Mouse (Mus musculus): ENCODE results near the gene Nfatc4.

Nfatc4 gene

DNA sequence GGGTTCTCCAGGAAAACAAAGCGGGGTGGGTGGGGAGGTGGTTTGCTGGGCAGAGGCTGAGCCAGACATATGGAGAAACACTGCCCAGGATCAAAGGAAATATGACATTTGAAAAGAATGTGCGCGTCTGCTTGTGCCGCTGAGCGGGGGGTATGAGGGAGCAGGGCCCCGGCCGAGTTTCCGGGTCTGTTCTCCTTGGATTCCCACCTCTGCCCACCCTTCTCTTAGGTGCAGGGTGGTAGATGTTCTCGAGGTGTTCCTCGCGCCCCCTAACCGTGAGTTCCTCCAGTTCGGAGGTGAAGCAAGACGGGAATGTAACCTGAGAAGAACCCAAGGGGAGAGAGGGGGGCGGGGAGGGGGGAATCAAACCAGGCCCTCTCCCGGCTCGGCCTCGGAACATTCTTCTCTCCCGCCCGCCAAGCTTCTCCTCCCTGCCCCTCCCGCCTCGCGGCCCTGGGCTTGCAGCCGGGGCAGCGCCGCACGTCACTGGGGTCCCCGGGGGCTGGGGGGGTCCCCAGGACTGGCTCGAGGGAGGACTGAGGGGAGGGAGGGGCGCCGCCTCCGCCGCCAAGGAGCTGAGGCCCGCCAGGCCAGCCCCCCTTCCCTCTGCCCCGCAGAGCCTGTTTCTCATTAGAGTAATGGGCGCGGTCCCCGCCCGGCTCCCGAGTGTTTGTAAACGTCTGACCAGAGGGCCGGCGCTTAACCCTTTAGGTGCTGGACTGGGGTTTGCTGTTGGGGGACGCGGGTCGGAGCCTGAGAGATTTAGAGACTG, at the start of gene Nfatc4:
Gene Nfatc4, plus strand, starts transcription at position 154 of the 772 bp plus-strand sequence.
- no peak for DNase-seq (ENCODE audit: low read depth)

- DNase-seq (ENCODE audit: low read depth): no peak
These were observed 46.2 kb upstream of the Nfatc4 start for GRCm38 (mm10) chr14:55776711-55777110.

DNA sequence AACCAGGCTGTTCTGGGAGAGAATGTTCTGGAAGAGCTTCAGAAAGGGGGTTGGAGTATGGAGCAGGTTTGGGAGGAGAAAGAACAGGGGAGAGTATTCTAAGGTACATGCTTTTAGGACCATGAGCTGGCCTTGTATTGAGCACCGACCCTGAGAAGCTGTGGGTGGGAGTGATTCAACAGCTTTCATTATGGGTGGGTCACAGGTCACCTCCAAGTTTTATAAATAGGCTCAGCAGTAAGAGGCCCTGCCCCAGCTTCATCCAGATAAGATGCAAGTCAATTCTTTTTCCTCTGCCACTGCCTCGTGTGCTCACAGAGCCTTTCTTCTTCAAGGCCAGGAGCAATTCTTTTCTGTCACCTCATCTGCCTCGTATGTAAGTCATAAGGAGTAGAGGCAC, 45.8 kb upstream of the Nfatc4 start:
- no peak for DNase-seq (ENCODE audit: low read depth)

DNA sequence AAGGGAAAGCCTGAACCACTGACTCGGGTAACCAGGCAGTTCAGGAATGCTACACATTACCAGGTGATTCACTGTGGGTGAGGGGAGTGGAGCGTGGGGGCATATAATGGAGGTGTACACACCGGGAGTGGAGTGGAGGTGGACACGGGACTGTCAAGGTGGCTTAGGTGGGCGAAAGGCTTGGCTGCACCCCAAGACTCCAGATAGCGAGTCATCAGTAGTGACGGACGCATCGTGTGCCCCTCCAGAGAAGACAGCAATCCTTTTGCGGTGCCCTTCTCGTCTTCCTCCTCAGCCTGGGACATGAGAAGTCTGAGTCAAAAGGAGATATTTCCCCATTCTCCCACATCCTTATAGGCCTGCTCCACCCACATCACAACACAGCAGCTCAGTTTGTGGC, 45.1 kb upstream of the Nfatc4 start:
- no peak for DNase-seq (ENCODE audit: low read depth)

GRCm38 (mm10) chr14:55778686-55779085, 44.3 kb upstream of the Nfatc4 start:
- no peak for DNase-seq (ENCODE audit: low read depth)

GRCm38 (mm10) chr14:55779656-55780055, 43.3 kb upstream of the Nfatc4 start:
- no peak for DNase-seq (ENCODE audit: low read depth)

DNA sequence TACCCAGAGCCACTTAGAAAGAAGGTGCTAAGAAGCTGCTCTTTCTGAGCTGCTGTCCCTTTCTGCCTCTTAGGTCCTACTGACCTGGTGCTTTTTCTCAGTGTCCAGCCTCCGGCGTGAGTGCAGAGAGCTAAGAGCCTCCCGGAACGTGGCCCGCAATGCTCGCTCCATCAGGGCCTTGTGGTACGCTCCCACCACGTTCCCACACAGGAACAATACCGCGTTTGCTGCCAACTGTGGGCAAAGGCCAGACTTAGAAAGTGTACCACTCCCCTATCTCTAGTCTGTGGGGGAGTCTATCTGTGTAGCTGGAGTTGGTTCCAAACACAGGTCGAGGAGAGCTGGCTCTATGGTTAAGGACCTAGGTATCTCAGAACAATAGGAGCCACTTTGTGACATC, 42.2 kb upstream of the Nfatc4 start:
- DNase-seq (ENCODE audit: low read depth): no peak

GRCm38 (mm10) chr14:55781310-55781709, 41.6 kb upstream of the Nfatc4 start:
- DNase-seq (ENCODE audit: low read depth): peak; percentile 56

DNA sequence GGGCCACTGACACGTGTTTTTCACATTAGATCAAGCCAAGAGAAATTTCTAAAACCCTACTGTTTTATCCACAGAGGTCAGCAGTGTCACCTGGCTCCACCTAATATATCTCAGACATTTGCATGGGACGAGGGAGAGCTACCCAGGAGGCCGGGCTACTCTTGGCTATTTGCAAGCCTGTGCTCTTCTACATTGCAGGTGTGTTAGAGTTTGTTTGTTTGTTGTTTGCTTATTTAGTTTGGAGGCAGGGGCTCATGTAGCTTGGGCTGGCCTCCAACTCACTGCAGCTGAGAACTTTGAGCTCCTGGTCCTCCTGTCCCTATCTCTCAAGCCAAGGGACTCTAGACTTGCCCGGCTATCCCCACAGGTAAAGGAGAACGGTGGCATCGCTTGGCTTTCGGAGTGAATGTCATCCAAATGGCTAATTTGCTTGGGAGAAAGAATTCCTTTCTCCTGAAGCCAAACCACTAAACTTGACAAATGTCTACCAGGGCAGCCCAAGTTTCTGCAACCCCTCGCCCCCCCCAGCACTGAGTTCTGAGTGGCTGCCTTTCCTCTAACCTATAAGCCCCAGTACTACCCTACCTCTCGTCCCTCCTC, 40.5 kb upstream of the Nfatc4 start:
- no peak for DNase-seq (ENCODE audit: low read depth)

- no peak for DNase-seq (ENCODE audit: low read depth)
These were observed 39.6 kb upstream of the Nfatc4 start for GRCm38 (mm10) chr14:55783171-55783957.

GRCm38 (mm10) chr14:55783958-55784235, 39.0 kb upstream of the Nfatc4 start, which contains the start of gene Adcy4:
Gene Adcy4 (minus strand): TSS chr14:55784095.
- DNase-seq (ENCODE audit: low read depth): no peak

DNA sequence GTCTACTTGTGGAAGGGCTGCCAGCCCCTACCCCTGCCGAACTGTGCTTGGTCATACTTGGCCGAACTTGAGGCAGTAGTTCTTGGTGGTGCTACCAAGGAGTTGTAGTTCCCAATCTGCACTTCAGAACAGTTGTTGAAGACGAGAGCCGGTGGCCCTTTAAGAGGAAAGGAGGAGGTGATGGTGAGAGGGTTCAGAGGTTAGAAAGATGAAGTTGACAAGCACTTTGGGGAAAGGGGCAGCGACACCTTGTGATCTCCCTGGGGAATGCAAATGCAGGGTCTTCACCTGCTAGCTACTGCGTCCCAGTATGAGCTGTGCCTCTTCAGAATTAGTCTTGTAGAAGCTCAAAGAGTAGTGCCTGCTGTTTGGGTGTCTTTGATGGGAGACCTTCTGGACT, 37.7 kb upstream of the Nfatc4 start:
- no peak for DNase-seq (ENCODE audit: low read depth)

GRCm38 (mm10) chr14:55787731-55788130, 35.2 kb upstream of the Nfatc4 start:
- DNase-seq (ENCODE audit: low read depth): no peak

- peak; percentile 68 for DNase-seq (ENCODE audit: low read depth)
These were observed 34.5 kb upstream of the Nfatc4 start, which contains the start of gene Ripk3 for GRCm38 (mm10) chr14:55788256-55789050. Gene Ripk3 (minus strand): TSS chr14:55788865.

DNA sequence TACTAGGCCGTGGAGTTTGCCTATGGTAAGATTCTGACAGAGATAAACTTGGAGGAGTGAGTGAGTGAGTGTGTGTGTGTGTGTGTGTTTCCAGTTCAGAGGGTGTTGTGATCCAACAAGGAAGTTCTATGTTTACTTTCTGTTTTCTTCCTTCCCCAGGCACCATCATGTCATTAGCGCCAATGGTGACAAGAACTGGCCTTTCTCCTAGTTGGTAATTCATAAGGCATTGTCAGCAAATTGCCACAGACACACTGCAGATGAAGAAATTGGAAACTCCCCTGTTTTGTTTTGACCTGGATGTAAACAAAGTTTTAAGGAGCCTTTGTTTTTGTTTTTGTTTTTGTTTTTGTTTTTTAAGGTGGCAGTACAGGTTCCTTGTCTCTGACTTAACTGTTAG, 29.5 kb upstream of the Nfatc4 start:
- DNase-seq (ENCODE audit: low read depth): no peak

DNA sequence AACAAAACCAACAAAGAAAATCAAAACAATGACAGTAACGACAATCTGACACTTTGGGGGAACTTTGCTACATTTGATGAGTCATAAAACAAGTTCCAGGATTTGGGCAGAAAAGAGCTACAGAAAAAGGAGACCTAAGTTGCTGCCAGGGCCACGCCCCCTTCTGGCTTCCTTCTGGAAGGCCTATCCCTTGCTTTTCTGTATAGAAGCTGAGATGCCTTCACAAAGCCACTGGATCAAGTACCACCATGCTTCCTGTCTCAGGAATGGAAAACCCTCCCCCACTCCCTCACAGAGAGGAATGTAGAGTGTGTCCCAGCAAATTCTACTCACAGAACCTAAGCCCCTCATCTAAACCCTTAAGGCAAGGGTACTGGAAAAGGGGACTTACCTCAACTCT, 29.0 kb upstream of the Nfatc4 start:
- no peak for DNase-seq (ENCODE audit: low read depth)

GRCm38 (mm10) chr14:55795380-55796163, 27.4 kb upstream of the Nfatc4 start:
- peak; percentile 40 for DNase-seq (ENCODE audit: low read depth)

DNA sequence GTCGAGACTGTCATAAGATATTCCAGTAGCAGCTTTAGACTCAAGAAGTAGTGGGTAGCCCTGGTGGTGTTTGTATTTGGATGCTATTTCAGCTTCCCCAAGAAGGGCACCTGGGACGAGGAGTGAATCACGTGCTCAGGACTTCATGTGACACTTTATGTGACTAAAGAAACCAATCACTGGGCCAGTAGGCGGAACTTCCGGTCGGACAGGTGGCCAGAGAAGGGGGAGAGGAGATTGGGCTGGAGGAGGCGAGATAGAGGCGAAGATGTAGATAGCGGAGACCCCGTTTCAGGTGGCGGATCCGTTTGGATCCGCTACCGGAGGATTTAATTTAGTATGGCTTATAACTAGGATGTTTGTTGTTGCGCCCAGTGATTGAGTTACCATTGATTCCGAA, 8.1 kb upstream of the Nfatc4 start:
- DNase-seq (ENCODE audit: low read depth): peak; percentile 55

GRCm38 (mm10) chr14:55815310-55815751, 7.6 kb upstream of the Nfatc4 start:
- no peak for DNase-seq (ENCODE audit: low read depth)

GRCm38 (mm10) chr14:55819845-55820405, 3.0 kb upstream of the Nfatc4 start:
- no peak for DNase-seq (ENCODE audit: low read depth)

DNA sequence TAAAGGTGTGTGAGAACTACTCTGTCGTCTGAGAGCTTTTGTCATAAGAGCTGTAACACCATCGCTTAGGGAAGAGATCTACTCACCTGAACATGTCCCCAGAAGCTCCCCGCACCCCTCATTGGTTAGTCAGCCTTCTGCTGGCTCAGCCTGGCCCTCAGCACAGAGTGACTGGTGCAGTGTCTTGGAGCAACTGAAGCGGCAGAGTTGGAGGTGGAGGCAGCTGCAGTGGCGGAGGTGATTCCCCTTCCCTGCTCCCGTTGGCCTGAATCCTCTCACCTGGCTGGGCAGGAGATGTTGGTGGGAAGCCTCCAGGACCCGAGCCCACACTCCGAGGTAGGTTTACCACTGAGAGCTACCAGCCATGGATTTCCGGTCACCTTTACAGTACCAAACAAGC, 2.4 kb upstream of the Nfatc4 start:
- no peak for DNase-seq (ENCODE audit: low read depth)
